Mouse (Mus musculus): Measurements from ENCODE around the gene Msmp.

Gene Msmp

DNA sequence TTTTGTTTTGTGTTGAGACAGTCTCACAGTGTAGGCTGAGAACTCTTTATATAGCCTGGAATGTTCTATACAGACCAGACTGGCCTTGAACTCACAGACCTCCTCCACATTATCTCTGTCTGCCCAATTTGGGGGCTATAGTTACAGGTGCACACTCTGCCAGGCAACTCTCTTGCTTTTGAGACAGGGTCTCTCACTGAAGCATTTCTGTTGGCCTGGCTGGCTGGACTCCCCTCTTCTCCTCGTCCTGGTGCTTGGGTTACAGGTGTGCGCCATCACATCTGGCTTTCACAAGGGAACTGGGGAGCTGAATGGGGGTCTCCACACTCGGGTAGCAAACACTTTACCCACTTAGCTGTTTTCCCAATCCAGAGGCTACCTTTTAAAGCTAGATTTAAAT, 7.7 kb upstream of the Msmp start:
- DNase-seq = no peak

DNA sequence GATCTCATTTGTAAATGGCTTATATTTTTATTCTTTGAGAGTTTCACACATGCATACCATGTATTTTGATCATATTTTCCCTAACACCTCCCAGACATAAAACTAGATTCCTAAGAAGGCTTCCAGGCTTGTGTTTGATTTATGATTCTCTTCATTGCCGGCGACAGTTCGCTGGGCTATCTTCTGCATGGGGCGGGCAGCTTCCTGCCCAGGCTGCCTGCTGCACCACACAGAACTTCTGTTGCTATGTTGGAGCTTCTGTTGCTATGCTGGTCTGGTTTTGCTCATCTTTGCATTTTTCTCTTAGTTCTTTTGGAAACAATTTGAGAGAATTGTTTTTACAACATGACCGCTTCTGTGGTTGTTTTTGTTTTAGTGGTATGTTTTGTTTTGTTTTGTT, 7.2 kb upstream of the Msmp start:
- no peak for DNase-seq

- DNase-seq = no peak
These were observed 3.4 kb upstream of the Msmp start for GRCm38 (mm10) chr4:43587681-43588080.

DNA sequence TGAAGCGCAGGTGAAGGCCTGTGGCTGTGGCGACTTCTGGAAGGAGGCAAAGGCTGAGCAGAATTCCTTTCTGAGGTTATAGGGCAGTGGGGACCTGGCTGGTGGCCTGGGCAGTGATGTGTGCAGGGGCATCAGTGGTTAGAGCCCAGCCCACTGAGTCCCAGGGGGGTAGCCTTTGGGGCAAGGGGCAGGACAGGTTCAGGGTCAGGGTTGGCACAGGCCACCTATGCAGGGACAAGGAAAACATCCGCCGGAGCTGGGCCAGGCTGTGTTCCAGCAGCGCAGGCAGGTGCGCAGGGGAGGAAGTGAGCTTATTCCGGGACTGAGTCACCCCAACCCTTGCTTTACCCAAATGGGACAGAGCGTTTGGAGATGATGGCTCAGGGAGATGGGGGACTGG, 2.1 kb upstream of the Msmp start:
- no peak for DNase-seq

DNA sequence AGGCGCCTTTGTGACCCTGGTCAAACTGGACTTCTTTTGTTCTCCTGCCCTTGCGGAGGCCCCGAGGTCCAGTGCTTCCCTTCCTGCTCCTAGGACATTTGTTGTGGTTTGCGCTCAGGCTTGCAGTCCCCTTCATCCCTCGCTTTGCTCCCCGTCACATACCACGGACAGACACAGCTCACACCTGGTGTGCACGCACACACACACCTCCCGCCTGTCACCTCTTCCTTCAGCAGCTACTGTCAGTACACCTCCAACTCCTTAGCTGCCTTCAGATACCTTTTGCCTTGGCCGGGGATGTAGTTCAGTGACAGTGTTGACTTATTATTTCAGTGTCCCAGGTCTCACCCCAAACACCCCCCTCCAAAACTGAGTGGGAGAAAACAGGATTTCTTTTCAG, 1.4 kb upstream of the Msmp start:
- DNase-seq = no peak

GRCm38 (mm10) chr4:43583421-43583820, 873 bp downstream of the Msmp start:
- no peak for DNase-seq

DNA sequence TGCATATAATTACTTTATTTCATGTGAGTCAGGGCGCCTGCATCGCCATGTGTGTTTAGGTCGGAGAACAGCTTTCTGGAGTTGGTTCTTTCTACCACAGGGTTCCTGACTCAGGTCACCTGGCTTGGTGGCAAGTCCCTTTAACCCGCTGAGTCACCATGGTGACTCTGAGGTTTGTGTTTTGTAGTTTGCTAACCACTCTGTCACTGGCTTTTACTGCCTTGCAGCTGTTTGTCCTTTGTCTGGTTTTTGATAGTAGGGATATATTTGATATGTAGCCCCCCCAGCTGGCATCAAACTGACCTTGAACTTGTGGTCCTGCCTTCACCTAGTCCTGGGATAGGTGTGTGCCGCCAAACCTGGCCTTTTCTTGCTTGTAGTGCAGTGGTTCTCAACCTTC, 2.1 kb downstream of the Msmp start:
- no peak for DNase-seq

GRCm38 (mm10) chr4:43581381-43581780, 2.9 kb downstream of the Msmp start:
- no peak for DNase-seq

GRCm38 (mm10) chr4:43580721-43581120, 3.6 kb downstream of the Msmp start:
- no peak for DNase-seq

- no peak for DNase-seq
These were observed 4.6 kb downstream of the Msmp start for GRCm38 (mm10) chr4:43579731-43580130.

DNA sequence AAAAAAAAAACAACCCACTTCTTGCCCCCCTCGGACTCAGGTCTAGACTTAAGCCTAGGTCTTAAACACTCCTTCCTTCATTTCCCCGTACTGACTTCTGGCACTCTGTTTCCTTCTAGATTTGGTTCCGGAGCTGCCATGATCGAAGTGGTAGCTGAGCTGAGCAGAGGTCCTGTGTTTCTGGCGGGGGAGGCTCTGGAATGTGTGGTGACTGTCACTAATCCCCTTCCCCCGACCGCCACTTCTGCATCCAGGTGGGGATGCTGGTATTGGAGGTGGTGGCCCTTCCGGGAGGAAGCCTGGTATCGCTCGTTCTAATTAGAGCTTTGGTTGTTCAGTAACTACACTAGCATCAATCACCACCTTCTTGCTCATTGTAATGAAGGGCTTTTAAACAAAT, 5.0 kb downstream of the Msmp start:
- DNase-seq = no peak

GRCm38 (mm10) chr4:43578376-43579204, 5.7 kb downstream of the Msmp start, which contains the start of the genes Rgp1 and Gba2:
Gene Rgp1, plus strand, starts transcription at chr4:43578715.
Gene Gba2, minus strand, starts transcription at chr4:43578873.
- DNase-seq = peak; percentile 79 to 87

- no peak for DNase-seq
These were observed 6.9 kb downstream of the Msmp start for GRCm38 (mm10) chr4:43577237-43577881.

DNA sequence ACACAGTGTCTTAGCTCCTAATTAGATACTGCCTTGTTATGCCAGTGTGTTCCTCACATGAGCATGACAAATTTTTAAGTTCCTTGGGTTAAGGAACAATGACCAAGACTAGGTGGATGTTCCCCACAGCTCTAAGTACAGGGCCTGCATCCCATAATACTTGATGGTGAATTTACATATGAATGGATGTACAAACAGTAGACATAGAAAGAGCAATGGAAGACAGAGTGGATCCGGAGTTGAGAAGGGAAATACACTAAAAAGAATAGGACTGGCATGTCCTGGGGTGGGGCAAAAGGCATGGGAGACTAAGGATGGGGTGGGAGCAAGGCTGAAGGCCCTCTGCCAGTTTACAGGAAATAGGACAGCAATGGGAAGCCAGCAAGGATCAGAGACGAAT, 8.9 kb downstream of the Msmp start:
- DNase-seq = no peak

DNA sequence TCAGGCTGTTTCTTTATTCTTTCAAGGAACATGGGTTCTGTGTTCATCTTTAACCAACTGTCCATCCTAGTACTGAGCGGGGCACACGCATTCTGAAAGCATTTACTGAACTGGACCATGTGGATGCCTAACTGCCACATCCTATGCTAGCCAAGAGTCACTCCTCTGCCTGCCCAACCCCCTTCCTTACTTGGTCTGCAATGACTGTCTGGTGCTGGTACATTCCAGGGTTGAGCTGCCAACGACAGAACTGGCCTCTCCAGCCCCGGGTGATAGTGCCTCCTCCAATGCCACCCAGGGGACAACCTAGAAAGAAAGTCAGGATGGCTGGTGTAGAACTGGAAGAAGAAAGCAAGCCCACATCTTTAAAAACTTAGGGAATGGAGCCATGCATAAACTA, 10.7 kb downstream of the Msmp start:
- DNase-seq = no peak

- no peak for DNase-seq
These were observed 12.8 kb downstream of the Msmp start for GRCm38 (mm10) chr4:43571395-43572045.

DNA sequence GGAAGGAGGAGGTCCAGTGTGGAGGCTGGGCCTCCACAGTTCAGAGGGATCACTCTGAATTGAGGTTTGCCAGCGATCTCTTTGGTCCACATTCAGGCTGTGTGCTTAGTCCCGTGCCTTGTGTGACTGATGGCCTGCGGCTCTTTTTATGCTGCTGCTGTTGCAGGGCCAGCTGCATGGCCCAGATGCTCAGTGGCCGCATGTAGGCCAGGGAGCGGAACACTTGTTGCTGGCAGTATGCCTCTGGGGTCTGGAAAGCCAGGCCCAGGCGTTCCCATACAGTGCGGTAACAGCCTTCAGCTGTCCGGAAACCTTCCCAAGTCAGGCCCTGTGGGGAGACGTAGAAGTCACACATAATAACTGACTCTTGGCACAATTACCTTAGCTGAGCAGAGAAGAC, 17.2 kb downstream of the Msmp start:
- no peak for DNase-seq

DNA sequence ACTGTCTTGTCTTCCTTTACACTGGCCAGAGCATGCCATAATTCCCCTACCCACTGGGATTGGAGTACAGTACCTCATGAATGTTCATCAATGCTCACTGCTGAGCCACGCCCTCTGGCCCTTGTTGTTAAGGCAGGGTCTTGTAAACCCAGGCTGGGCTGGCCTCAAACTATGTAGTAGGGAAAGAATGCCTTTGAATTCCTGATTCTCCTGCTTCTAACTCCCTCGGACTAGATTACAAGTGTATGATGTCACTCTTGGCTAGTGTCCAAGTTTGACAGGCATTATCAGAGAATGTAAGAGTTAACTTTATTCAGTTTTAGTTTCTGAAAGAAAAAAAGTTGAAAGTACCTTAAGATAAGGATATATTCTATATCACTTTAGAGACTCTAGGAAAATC, 20.1 kb downstream of the Msmp start:
- no peak for DNase-seq

DNA sequence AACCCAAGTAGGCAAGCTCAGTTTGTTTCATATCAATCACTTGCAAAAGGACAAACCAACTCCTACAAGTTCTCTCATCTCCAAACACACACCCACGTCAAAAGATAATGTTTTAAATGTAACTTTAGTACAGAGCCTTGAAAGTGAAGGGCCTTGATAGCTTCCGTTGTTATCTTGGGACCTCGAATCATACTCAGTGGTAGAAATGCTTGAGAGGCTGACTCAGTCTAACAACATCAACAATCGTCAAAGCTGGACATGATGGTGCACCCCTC, 20.8 kb downstream of the Msmp start:
- no peak for DNase-seq

- DNase-seq = no peak
These were observed 21.3 kb downstream of the Msmp start for GRCm38 (mm10) chr4:43562769-43563600.

- peak; percentile 88 to 90 for DNase-seq
These were observed 22.1 kb downstream of the Msmp start, which contains the start of the genes Creb3 and Tln1 for GRCm38 (mm10) chr4:43561997-43562768. Gene Creb3, plus strand, starts transcription at chr4:43562332. Gene Tln1, minus strand, starts transcription at chr4:43562691.

DNA sequence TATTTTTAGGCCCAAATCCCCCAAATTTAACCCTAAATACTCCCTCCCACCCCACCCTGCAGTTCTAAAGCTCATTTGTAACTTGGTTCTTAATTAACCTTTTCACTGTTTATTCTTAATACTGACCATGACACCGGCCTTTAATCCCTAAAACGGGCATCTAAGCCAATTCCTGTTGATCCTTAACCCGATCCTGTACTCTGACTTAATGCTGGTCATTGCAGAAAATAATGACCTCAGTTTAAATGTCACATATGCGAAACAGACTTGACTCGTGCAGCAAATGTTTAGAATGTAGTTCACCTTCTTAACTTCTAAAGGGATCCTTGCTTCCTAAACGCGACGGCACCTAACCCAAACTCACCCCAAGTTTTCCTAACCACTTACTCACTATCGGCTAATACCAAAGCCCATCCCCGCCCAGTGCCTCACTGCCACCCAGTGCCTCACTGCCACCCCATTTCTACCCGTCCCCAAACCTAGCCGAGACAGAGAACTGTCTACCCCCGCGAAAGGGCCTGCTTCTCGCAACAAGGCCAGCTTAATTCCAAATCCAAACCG, 22.8 kb downstream of the Msmp start:
- no peak for DNase-seq

All from spleen, adult 18-20 months (tissue).